Mouse (Mus musculus): ENCODE results near the gene Arid3b. TPM values are rescaled to one million over a fixed set of nuclear protein-coding genes. Genes with fewer than 3 reads are reported as not detected.
A peak's percentile ranks its signal among the peaks of the same experiment; 100 is the strongest.

Arid3b gene
- polyA plus RNA-seq, 1 experiment from 2014 or later: 3.8 TPM

GRCm38 (mm10) chr9:57758528-57758927, 78.1 kb downstream of the Arid3b start:
- H3K4me2 ChIP-seq (ENCODE audit: low read depth, low read length): no peak overlapping the region
- WGBS: 93% methylated on average over 22 of the region's 22 CpGs
- peaks cover 13% of the 10 kb centered on the region for H3K4me1 ChIP-seq (ENCODE audit: control insufficient read depth, insufficient read depth, low read length)
- no peak for ATAC-seq (ENCODE audit: low read depth)
- H3K9ac ChIP-seq (ENCODE audit: low read depth, low read length): no peak overlapping the region
- H3K27ac ChIP-seq (replicated peaks; ENCODE audit: low read depth, low read length): no peak overlapping the region
- H3K27me3 ChIP-seq (replicated peaks; ENCODE audit: control insufficient read depth, insufficient read depth, low read length): no peaks in the 10 kb centered on the region
- H3K9me3 ChIP-seq (ENCODE audit: control insufficient read depth, low read length): no peaks in the 10 kb centered on the region
- no peak for DNase-seq (ENCODE audit: low spot score)
- H3K4me3 ChIP-seq (ENCODE audit: low read depth, low read length): no peak overlapping the region
- peaks cover 78% of the 10 kb centered on the region for H3K36me3 ChIP-seq (ENCODE audit: control insufficient read depth, insufficient read depth, low read length)

GRCm38 (mm10) chr9:57757578-57757977, 79.0 kb downstream of the Arid3b start:
- no peak for DNase-seq (ENCODE audit: low spot score)

DNA sequence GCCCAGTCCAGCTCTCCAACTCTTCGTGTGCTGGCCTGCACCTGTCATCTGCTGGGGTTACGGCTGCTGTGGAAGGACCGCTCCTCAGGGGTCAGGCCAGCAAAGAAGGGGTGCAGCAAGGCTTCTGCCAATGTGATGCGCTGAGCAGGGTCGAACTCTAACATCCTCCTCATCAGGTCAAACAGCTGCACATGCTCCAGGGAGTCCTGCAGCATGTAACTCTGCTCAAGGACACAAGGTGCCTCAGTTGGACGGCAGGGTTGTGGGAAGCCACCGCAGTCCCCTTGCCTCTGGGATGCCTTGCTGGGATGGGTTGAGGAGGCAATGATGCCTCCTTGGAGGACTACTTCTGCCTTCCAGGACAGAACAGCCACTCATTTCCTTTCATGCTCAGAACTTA, 85.7 kb downstream of the Arid3b start:
- Histone ChIP-seq H3K4me3 (ENCODE audit: low read depth, low read length) (no peak overlapping the region), H3K9me3 (ENCODE audit: control insufficient read depth, low read length) (no peaks in the 10 kb centered on the region), H3K4me2 (ENCODE audit: low read depth, low read length) (no peak overlapping the region), H3K27ac (replicated peaks; ENCODE audit: low read depth, low read length) (no peak overlapping the region), H3K36me3 (ENCODE audit: control insufficient read depth, insufficient read depth, low read length) (peaks cover 98% of the 10 kb centered on the region), H3K4me1 (ENCODE audit: control insufficient read depth, insufficient read depth, low read length) (no peaks in the 10 kb centered on the region), H3K9ac (ENCODE audit: low read depth, low read length) (no peak overlapping the region), H3K27me3 (replicated peaks; ENCODE audit: control insufficient read depth, insufficient read depth, low read length) (no peaks in the 10 kb centered on the region)
- ATAC-seq (ENCODE audit: low read depth) (no peak), DNase-seq (ENCODE audit: low spot score) (no peak)
- WGBS: 81% methylated on average over 7 of the region's 7 CpGs

More at GRCm38 (mm10) chr9:57757578-57757977, 79.0 kb downstream of the Arid3b start:
- no peak overlapping the region for H3K4me3 ChIP-seq (ENCODE audit: low read depth, low read length)
- H3K27ac ChIP-seq (replicated peaks; ENCODE audit: low read depth, low read length): no peak overlapping the region
- no peak for ATAC-seq (ENCODE audit: low read depth)
- H3K36me3 ChIP-seq (ENCODE audit: control insufficient read depth, insufficient read depth, low read length): peaks cover 87% of the 10 kb centered on the region
- no peaks in the 10 kb centered on the region for H3K27me3 ChIP-seq (replicated peaks; ENCODE audit: control insufficient read depth, insufficient read depth, low read length)
- no peak overlapping the region for H3K4me2 ChIP-seq (ENCODE audit: low read depth, low read length)
- no peaks in the 10 kb centered on the region for H3K9me3 ChIP-seq (ENCODE audit: control insufficient read depth, low read length)
- H3K9ac ChIP-seq (ENCODE audit: low read depth, low read length): no peak overlapping the region
- 89% methylated on average over 3 of the region's 3 CpGs for WGBS
- H3K4me1 ChIP-seq (ENCODE audit: control insufficient read depth, insufficient read depth, low read length): peaks cover 4% of the 10 kb centered on the region

DNA sequence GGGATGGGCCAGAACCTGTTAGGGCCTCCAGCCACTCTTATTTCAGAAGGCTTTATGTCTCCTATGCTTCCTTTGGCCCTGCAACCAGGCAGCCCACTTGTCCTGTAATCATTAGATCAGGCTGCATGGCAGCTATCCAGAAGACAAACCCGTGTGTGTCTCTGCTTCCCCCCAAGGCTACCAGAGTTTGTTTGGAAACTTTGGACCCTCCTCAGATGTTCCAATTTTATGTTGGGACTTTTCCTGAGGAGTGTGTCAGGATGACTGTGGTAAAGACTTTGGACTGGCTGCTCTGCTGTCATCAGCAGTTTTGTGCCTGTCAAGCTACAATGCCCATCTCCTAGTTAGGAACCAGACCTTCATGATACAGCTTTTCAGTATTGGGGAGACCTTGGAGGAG, 87.8 kb downstream of the Arid3b start:
- 59% methylated on average over 1 of the region's 1 CpGs for WGBS

DNA sequence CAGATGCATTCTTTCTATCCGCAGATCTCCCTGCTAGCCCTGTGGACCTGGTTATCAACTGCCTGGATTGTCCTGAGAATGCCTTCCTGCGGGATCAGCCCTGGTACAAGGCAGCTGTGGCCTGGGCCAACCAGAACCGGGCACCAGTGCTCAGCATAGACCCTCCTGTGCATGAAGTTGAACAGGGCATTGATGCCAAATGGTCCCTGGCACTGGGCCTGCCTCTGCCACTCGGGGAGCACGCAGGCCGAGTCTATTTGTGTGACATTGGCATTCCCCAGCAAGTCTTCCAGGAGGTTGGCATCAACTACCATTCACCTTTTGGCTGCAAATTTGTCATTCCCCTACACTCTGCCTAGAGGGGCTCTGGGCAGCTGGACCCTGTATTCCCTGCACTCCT, 88.5 kb downstream of the Arid3b start:
- Histone ChIP-seq H3K27ac (replicated peaks; ENCODE audit: low read depth, low read length) (no peak overlapping the region), H3K9me3 (ENCODE audit: control insufficient read depth, low read length) (no peaks in the 10 kb centered on the region), H3K27me3 (replicated peaks; ENCODE audit: control insufficient read depth, insufficient read depth, low read length) (no peaks in the 10 kb centered on the region), H3K36me3 (ENCODE audit: control insufficient read depth, insufficient read depth, low read length) (peaks cover 93% of the 10 kb centered on the region), H3K4me3 (ENCODE audit: low read depth, low read length) (no peak overlapping the region), H3K4me2 (ENCODE audit: low read depth, low read length) (no peak overlapping the region), H3K4me1 (ENCODE audit: control insufficient read depth, insufficient read depth, low read length) (no peaks in the 10 kb centered on the region), H3K9ac (ENCODE audit: low read depth, low read length) (no peak overlapping the region)
- DNase-seq (ENCODE audit: low spot score) (no peak), ATAC-seq (ENCODE audit: low read depth) (no peak)
- 97% methylated on average over 6 of the region's 6 CpGs for WGBS

More for the DNA sequence above, 87.8 kb downstream of the Arid3b start:
- no peak overlapping the region for H3K4me2 ChIP-seq (ENCODE audit: low read depth, low read length)
- H3K27ac ChIP-seq (replicated peaks; ENCODE audit: low read depth, low read length): no peak overlapping the region
- no peaks in the 10 kb centered on the region for H3K9me3 ChIP-seq (ENCODE audit: control insufficient read depth, low read length)
- DNase-seq (ENCODE audit: low spot score) (no peak), ATAC-seq (ENCODE audit: low read depth) (no peak)
- H3K36me3 ChIP-seq (ENCODE audit: control insufficient read depth, insufficient read depth, low read length): peaks cover 95% of the 10 kb centered on the region
- no peaks in the 10 kb centered on the region for H3K27me3 ChIP-seq (replicated peaks; ENCODE audit: control insufficient read depth, insufficient read depth, low read length)
- H3K9ac ChIP-seq (ENCODE audit: low read depth, low read length): no peak overlapping the region
- H3K4me3 ChIP-seq (ENCODE audit: low read depth, low read length): no peak overlapping the region
- H3K4me1 ChIP-seq (ENCODE audit: control insufficient read depth, insufficient read depth, low read length): no peaks in the 10 kb centered on the region

DNA sequence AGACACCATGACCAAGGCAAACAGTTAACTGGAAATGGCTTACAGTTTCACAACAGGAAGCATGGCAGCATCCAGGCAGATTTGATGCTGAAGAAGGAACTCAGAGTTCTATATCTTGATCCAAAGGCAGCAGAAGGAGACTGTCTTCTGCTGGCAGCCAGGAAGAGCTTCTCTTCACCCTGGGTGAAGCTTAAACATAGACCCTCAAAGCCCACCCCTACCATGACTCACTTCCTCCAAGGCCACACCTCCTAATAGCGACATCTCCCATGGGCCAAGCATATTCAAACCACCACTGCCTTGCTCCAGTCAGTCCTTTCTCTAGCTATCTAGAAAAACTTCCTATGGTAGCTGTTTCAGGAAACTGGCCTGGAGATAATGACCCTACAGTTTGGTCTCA, 89.5 kb downstream of the Arid3b start:
- H3K9me3 ChIP-seq (ENCODE audit: control insufficient read depth, low read length): no peaks in the 10 kb centered on the region
- 73% methylated on average over 1 of the region's 1 CpGs for WGBS
- no peaks in the 10 kb centered on the region for H3K27me3 ChIP-seq (replicated peaks; ENCODE audit: control insufficient read depth, insufficient read depth, low read length)
- ATAC-seq (ENCODE audit: low read depth): no peak
- H3K27ac ChIP-seq (replicated peaks; ENCODE audit: low read depth, low read length): no peak overlapping the region
- no peak overlapping the region for H3K4me3 ChIP-seq (ENCODE audit: low read depth, low read length)
- no peak overlapping the region for H3K4me2 ChIP-seq (ENCODE audit: low read depth, low read length)
- H3K36me3 ChIP-seq (ENCODE audit: control insufficient read depth, insufficient read depth, low read length): peaks cover 87% of the 10 kb centered on the region
- H3K9ac ChIP-seq (ENCODE audit: low read depth, low read length): no peak overlapping the region
- DNase-seq (ENCODE audit: low spot score): no peak
- H3K4me1 ChIP-seq (ENCODE audit: control insufficient read depth, insufficient read depth, low read length): no peaks in the 10 kb centered on the region

DNA sequence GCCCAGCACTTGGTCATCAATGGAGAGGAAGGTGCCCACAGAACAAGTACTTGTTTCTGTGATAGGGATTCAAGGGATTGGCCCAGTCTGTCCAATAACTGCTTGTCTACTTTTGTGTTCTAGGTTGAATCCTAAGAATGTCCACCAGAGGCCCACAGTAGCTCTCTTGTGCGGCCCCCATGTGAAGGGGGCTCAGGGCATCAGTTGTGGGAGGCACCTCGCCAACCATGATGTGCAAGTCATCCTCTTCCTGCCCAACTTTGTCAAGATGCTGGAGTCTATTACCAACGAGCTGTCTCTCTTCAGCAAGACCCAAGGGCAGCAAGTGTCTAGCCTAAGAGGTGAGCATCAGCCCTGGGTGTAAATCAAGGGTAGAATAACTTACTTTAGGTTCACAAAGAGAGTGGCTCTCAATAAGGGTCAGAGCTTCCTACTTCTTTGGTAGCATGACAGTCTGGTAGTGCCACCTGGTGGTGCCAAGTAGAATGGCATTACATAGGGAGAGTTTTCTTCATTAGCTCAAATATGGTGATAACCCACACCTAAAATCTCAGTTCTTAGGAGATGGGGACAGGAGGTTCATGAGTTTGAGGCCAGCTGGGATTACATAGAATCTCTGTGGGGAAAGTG, 92.0 kb downstream of the Arid3b start:
- Histone ChIP-seq H3K4me3 (ENCODE audit: low read depth, low read length) (no peak overlapping the region), H3K4me1 (ENCODE audit: control insufficient read depth, insufficient read depth, low read length) (no peaks in the 10 kb centered on the region), H3K9ac (ENCODE audit: low read depth, low read length) (no peak overlapping the region), H3K9me3 (ENCODE audit: control insufficient read depth, low read length) (no peaks in the 10 kb centered on the region), H3K27ac (replicated peaks; ENCODE audit: low read depth, low read length) (no peak overlapping the region), H3K4me2 (ENCODE audit: low read depth, low read length) (no peak overlapping the region), H3K36me3 (ENCODE audit: control insufficient read depth, insufficient read depth, low read length) (peaks cover 82% of the 10 kb centered on the region), H3K27me3 (replicated peaks; ENCODE audit: control insufficient read depth, insufficient read depth, low read length) (no peaks in the 10 kb centered on the region)
- peak; percentile 69 for DNase-seq (ENCODE audit: low spot score)
- 64% methylated on average over 3 of the region's 3 CpGs for WGBS
- 0 out of 2 replicates have a peak, but pooled peaks have one; percentile 33 for ATAC-seq (ENCODE audit: low read depth)

Other genes starting within 250 kb of the Arid3b start
- 9.4 and 11.4 TPM in 2 replicates for gene Ulk3, start 247.3 kb downstream of the Arid3b start, polyA plus RNA-seq (2014; fragmentation: Nextera tagmentation; extraction: Ambion mirVana)
- not detected in 2 replicates for gene Cplx3, start 230.5 kb downstream of the Arid3b start, polyA plus RNA-seq (2014; fragmentation: Nextera tagmentation; extraction: Ambion mirVana)
- gene Lman1l, start 216.0 kb downstream of the Arid3b start, polyA plus RNA-seq (2014; fragmentation: Nextera tagmentation; extraction: Ambion mirVana): not detected in 2 replicates
- gene Csk, start 183.2 kb downstream of the Arid3b start, polyA plus RNA-seq (2014; fragmentation: Nextera tagmentation; extraction: Ambion mirVana): 25.7 and 26.6 TPM in 2 replicates
- not detected in 2 replicates for gene Cyp1a2, start 153.1 kb downstream of the Arid3b start, polyA plus RNA-seq (2014; fragmentation: Nextera tagmentation; extraction: Ambion mirVana)
- gene Cyp1a1, start 148.9 kb downstream of the Arid3b start, polyA plus RNA-seq (2014; fragmentation: Nextera tagmentation; extraction: Ambion mirVana): 0.08 TPM in 1 of 2 replicates, not detected in the other
- 22.1 and 25.0 TPM in 2 replicates for gene Edc3, start 128.3 kb downstream of the Arid3b start, polyA plus RNA-seq (2014; fragmentation: Nextera tagmentation; extraction: Ambion mirVana)
- gene Clk3, start 70.9 kb downstream of the Arid3b start, polyA plus RNA-seq (2014; fragmentation: Nextera tagmentation; extraction: Ambion mirVana): 54.7 and 59.6 TPM in 2 replicates
- gene Ubl7, start 74.2 kb upstream of the Arid3b start, polyA plus RNA-seq (2014; fragmentation: Nextera tagmentation; extraction: Ambion mirVana): 85.0 and 99.3 TPM in 2 replicates
- 1.2 TPM in 2 replicates for gene Sema7a, start 103.3 kb upstream of the Arid3b start, polyA plus RNA-seq (2014; fragmentation: Nextera tagmentation; extraction: Ambion mirVana)
- 5.9 and 7.0 TPM in 2 replicates for gene Cyp11a1, start 169.6 kb upstream of the Arid3b start, polyA plus RNA-seq (2014; fragmentation: Nextera tagmentation; extraction: Ambion mirVana)
- gene Stra6, start 227.0 kb upstream of the Arid3b start, polyA plus RNA-seq (2014; fragmentation: Nextera tagmentation; extraction: Ambion mirVana): 10.5 and 16.1 TPM in 2 replicates

All from embryonic facial prominence, embryonic 14.5 days (tissue).